Mouse (Mus musculus): ENCODE measurements around the gene Tcf7l1. TPM values are rescaled to one million over a fixed set of nuclear protein-coding genes. Genes with fewer than 3 reads are reported as not detected.

The Tcf7l1 gene
- total RNA-seq, 4 experiments from 2014 or later = 8.2 to 21.0 (median 12.2) TPM

- DNase-seq = no peak
These were observed 44.8 kb downstream of the Tcf7l1 start for GRCm38 (mm10) chr6:72744144-72744800.

DNA sequence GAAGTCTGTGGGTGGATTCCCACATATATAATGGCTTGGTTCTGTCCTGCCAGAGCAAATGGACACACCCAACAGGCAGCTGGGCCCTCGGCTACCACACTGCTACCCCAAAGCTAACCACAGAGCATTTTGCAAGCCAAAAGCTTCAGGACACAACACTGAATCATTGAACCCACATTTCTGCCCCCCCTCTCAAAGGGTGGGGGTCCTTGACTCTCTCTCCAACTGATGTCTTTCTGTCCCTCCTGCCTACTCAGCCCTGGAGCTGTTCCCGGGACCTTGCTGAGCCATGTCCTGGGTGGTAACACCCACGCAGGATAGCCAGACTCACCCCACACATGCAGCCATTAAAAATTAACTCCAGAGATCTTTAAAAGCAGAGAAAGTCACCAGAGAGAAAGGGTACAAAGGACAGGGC lies 45.4 kb downstream of the Tcf7l1 start:
- DNase-seq = no peak

DNA sequence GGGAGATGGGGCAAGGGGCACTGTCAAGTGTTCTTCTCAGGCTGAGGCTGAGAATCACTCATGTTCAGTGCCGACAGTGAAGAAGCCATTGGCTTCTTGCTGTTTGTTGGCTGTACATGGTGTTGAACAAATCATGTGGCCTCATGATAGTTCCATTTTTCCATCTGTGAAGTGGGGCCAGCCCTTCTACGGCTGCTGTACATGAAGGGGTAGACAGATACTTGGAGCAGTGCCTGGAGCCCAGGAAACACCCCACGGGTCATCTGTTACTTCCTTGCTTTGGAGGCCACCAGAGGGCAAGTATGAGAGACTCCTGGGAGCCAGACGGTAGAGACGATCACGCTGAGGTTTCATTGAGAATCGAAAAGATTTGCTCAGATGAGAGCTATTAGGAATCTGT lies 46.7 kb downstream of the Tcf7l1 start:
- DNase-seq = no peak

DNA sequence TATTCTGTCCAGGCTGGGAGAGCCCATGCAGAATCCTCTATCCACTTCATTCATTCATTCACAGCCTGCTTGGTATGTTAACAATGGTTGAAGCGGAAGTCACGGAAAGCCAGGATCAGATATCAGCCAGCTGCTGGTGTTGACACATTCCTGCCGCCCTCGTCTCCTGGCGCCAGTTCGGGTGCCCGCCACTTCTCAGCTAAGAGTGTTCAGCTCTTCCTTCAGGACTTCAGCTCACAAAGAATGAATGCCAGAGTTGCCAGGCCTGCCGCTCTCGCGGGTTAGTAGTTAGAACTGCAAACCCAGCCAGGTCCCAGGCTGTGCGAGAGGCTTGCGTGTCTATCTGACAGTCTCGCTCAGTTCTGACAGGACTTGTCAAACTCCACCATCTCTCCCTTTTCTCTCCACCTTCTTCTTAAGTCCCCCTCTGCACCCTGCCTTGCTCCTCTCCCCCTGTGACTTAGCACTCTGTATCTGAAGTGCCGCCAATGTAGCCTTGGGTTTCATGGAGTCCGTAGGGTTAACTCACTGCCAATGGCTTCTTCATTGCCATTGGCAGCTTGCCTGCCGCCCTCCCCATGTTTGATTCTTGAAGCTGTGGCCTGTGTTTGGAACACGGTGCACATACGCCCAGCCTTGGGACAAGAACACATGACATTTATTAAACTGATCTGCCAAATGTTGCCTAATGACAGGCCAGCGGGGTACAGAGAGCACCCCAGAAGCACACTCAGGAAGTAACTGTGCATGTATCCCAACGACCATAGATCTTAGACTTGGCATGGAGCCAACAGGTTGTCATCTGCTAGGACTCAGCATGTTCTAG lies 48.2 kb downstream of the Tcf7l1 start:
- peak; percentile 10 for DNase-seq

GRCm38 (mm10) chr6:72736872-72737271 lies 52.2 kb downstream of the Tcf7l1 start:
- DNase-seq = no peak

DNA sequence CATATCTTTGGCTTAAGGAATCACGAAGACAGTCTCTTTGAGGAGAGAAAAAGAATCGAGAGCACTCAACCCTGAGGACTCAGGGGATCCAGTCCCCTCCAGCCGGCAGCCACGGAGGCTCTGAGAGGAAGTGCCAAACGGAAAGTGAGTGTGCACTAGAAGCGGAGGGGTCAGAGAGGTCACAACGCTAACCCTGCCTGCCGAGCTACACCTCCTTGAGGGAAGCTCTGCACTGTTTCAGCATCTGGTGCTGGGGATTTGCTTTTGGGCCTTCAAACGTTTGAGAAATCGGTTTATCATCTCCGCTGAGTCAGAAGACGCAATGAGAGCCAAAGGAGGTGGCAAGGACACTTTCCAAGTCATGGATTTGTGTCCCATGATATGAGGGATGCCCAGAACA lies 53.8 kb downstream of the Tcf7l1 start:
- DNase-seq = peak; percentile 24

DNA sequence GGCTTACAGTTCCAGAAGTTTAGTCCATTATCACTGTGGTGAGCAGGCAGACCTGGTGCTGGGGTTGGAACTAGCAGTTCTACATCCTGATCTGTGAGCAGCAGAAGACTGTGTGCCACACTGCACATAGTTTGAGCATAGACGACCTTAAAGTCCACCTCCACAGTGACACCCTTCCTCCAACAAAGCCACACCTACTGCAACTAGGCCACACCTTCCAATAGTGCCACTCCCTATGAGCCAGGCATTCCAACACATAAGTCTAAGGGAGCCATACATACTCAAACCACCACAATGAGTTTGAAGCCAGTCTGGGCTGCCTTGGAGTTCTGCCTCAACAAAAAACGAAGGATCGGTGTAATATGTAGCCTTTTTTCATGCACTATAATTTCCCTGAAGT lies 55.7 kb downstream of the Tcf7l1 start:
- no peak for DNase-seq

DNA sequence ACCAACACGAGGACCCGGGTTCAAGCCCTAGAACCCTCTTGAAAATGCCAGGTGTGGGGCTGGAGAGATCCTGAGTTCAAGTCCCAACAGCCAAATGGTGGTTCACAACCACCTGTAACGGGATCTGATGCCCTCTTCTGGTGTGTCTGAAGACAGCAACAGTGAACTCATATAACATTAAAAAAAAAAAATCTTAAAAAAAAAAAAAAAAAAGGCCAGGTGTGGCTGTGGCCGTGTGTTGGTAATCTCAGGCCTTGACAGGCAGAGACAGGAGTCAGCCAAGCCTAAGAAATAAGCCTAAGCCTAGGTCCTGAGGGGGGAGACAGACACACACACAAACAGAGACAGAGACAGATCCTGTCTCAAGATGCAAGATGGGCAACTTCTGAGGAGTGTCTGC lies 56.9 kb downstream of the Tcf7l1 start:
- DNase-seq = no peak

- no peak for DNase-seq
These were observed 58.5 kb downstream of the Tcf7l1 start for GRCm38 (mm10) chr6:72730560-72730849.

GRCm38 (mm10) chr6:72729831-72730559 lies 59.1 kb downstream of the Tcf7l1 start:
- no peak for DNase-seq

GRCm38 (mm10) chr6:72727826-72728225 lies 61.2 kb downstream of the Tcf7l1 start:
- DNase-seq = no peak

DNA sequence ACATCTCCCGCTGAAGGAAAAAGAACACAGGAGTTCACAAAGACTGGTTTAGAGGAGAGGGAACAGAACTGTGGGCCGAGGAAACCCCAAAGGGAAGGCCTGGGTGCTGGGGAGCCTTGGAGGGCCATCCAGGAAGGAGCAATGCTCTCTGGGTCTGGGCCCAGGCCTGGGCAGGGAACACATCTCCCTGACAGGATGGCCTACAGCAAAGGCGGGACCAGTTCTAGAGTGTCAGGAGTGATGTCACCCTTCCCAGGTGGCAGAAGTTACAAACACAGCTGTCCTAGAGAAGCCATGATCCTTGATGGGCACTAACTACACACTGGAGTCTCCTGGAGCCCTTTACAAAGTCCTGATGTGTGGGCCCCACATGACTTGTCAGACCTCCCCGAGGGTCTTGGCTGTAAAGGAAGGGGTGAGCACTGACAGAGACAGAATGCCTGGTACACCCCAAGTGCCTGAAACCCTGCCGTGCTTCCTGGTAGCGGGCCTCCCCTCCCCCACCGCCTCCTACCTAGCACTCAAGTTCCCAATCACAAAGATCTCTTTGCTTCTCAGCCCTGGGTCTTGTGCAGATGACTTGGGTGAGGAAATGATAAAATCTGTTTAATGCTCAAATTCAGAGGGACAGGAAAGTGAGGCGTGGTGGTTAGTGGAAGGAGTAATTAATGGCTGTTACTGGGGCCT lies 64.4 kb downstream of the Tcf7l1 start:
- no peak for DNase-seq

DNA sequence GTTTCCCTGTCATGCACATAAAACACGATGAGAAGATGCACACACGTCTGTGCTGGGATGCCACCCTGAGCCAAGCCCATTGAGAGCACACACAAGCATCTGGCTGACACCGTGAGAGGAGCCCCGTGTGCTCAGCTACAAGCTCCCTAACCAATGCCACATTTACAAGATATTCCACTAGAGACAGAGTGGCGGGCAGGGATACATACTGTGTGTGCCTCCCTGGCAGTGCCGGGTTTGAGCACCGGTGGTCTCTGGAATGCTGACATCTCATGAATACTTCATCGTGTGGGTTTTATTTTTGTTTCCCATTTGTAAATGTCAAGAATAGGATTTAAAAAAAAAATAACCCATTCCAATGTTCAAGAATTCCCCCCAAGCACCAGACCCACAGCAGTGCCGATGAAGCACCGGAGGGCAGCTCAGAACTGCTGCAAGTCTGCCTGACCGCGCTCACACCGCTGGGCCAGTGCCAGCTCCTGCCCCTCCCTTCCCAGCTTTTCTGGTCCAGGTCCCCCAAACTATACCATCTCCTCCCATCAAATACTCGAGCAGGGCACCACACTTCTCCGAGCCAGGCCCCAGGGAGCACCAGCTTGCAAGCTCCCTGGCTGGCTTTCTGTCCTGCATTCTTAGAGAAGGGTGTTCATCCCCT lies 65.2 kb downstream of the Tcf7l1 start:
- DNase-seq = no peak

DNA sequence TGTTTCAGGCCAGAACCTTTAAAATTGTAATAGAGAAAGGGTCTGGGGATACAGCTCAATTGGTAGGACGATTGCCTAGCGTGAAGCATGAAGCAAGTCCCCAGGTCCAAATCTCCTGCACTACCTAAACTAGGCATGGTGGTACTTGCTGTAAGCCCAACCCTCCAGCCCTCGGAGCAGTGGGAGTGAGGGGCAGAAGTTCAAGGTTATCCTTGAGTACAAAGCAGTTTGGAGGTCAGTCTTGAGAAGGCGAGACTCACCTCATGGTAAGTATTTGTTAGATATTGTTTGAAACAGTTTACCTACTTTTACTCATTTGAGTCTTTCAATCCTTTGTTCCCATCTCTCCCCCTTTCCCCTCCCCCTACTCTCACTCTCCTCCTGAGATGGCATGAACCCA lies 65.9 kb downstream of the Tcf7l1 start:
- no peak for DNase-seq

DNA sequence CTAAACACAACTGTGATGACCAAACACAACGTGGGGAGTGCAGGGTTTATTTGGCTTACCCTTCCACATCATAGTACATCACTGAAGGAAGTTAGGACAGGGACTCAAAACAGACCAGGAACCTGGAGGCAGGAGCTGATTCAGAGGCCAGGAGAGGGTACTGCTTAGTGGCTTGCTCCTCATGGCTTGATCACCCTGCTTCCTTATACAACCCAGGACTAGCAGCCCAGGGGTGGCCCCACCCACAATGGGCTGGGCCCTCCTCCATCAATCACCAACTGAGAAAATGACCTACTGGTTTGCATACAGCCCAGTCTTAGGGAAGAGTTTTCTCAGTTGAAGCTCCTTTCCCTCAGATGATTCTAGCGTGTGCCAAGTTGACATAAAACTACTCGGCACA lies 68.2 kb downstream of the Tcf7l1 start:
- DNase-seq = no peak

DNA sequence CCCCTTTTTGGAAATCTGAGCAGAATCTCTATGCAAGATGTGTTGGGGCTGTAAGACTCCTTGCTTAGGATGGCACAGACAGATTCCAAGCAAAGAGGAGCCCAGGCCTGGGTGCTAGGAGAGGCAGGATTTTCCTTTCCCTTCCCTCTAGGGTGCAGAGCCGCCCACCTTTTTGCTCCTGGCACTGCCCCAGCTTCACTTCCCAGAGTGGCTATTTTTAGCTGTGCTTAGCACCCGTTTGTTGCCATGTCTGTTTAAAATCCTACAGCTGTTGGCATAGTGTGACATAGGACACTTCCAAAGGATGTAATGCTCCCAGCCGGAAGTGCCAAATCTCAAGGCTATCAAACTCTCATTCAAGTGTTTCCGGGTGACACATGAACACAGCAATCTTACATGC lies 74.3 kb downstream of the Tcf7l1 start:
- no peak for DNase-seq

DNA sequence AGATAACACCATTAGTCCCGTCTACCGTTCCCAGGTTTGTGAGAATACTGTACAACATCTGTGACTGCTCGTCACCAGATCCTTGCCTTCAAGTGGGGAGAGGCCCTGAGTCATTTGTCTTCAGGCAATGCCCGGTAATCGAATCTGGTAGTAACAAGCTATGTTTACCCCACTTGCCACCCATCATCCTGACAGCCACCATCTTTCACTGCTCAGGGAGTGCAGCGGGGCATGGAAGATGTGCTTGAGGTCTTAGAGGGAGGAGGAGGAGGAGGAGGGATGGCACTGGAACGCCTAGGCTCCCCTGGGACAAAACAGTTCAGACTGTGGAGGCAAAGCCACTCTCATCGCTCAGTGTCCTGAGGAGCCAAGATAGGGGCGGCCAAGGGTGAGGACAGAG lies 74.8 kb downstream of the Tcf7l1 start:
- no peak for DNase-seq

- no peak for DNase-seq
These were observed 77.5 kb downstream of the Tcf7l1 start for GRCm38 (mm10) chr6:72711508-72712081.

GRCm38 (mm10) chr6:72710897-72711507 lies 78.1 kb downstream of the Tcf7l1 start:
- DNase-seq = no peak

DNA sequence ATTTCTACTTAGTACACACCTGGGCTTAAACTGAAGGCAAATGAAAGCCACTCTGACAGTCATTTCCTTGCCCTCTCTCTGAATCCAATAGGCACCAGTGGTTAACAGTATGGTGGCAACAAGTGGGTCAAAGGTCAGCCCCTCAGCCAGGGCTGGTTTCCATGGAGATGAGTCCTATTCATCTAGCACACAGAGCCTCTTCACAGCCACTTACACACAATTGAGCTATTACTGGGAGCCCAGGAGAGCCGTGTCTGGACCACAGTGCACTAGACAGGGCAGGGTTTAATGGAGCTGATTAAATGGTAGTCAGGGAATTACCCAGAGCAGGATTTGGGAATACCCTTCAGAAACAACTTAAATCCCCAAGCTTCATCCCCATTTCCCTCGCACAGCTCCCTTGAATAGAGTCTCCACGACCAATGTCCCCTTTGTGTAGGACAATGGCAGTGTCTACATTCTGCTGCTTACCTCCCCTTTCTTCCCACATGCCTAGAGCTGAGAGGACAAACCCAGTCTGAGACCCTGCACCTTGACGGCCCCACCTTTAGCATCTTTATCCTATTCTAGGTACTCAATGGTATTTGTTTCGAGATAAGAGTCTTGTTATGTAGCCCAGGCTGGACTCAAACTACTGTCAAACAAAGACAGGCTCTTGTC lies 89.5 kb downstream of the Tcf7l1 start:
- DNase-seq = no peak

DNA sequence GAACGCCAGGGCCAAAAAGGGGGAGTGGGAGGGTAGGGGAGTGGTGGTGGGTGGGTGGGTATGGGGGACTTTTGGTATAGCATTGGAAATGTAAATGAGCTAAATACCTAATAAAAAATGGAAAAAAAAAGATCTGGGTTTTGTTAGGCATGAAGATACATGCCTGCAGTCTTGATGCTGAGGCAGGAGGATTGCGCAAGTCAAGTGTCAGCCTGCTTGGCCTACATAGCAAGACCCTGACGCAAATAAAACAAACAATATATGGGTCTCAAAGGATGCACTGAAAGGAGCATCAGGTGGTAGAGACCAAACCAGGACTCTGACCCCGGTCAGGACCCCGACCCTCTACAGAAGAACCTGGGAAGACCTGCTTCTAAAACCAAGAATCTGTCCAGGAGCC lies 90.5 kb downstream of the Tcf7l1 start:
- DNase-seq = no peak
